Comparison of ENCODE assay signal across 12 mouse cellular contexts in the genomic region with DNA sequence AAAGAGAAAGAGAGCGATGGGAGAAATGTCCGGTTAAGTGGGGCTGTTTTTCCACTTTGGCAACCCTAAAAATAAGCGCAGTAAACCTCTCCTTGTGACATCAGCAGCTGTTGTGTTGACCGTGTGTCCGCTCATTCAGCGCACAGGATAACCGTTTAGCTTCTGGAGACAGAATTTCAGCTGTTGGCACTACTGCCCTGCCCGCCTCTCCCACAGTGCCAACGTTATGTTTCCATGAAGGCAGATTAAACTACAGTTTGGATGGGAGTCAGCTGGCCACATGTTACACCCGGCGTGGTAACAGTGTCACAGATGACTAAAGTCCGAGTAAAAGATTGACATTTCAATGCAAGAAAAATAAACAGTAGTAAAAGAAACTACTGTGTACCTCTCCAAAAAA. TPM values are rescaled to one million over a fixed set of nuclear protein-coding genes. Genes with fewer than 3 reads are reported as not detected.
DNase-seq lines count a peak whose midpoint lies in the region; ATAC-seq lines count a peak whose summit lies in the region.
"Had no signal": no experiment of that assay in that cellular context is flagged by ENCODE, and none has a peak within 500 bp of the region (broad histone marks: within the 10 kb centered on the region; RNA-seq: fewer than 3 reads in every experiment).

No protein-coding gene starts in this region.

- 53% methylated on average over 12 of the region's 12 CpGs for WGBS in intestine, embryonic 14.5 days
- 55% methylated on average over 12 of the region's 12 CpGs for WGBS in intestine, embryonic 16.5 days
- WGBS in heart, embryonic 16.5 days = 57% methylated on average over 12 of the region's 12 CpGs

- H3K27me3 ChIP-seq in intestine, embryonic 14.5 days (replicated peaks; ENCODE audit: control insufficient read depth, insufficient read depth, low read length) = no peaks in the 10 kb centered on the region
- H3K27me3 ChIP-seq in intestine, embryonic 16.5 days (replicated peaks; ENCODE audit: control insufficient read depth, insufficient read depth, low read length) = no peaks in the 10 kb centered on the region
- no peaks in the 10 kb centered on the region; the same call in 1 of the 2 replicates for H3K27me3 ChIP-seq in heart, embryonic 16.5 days (ENCODE audit: control insufficient read depth, insufficient read depth, low read length)

- no peak overlapping the region for H3K27ac ChIP-seq in intestine, embryonic 14.5 days (ENCODE audit: low read depth)
- no peak overlapping the region for H3K27ac ChIP-seq in intestine, embryonic 16.5 days (ENCODE audit: low read length)
- no peak overlapping the region for H3K27ac ChIP-seq in heart, embryonic 16.5 days (ENCODE audit: low read length)

- H3K4me2 ChIP-seq in intestine, embryonic 14.5 days (ENCODE audit: low read length) = peak overlapping the region; percentile 22
- no peak overlapping the region for H3K4me2 ChIP-seq in intestine, embryonic 16.5 days (ENCODE audit: low read depth, low read length)
- H3K4me2 ChIP-seq in heart, embryonic 16.5 days (ENCODE audit: low read depth, low read length) = peak overlapping the region; percentile 55

- no peak overlapping the region for H3K4me3 ChIP-seq in intestine, embryonic 14.5 days (ENCODE audit: low read depth, low read length)
- no peak overlapping the region for H3K4me3 ChIP-seq in intestine, embryonic 16.5 days (ENCODE audit: low read length)
- H3K4me3 ChIP-seq in heart, embryonic 16.5 days (ENCODE audit: low read length) = peak overlapping the region; percentile 22; the same call in 1 of the 2 replicates

- H3K9ac ChIP-seq in intestine, embryonic 14.5 days (ENCODE audit: low read length) = no peak overlapping the region
- H3K9ac ChIP-seq in intestine, embryonic 16.5 days (ENCODE audit: low read depth, low read length) = no peak overlapping the region
- H3K9ac ChIP-seq in heart, embryonic 16.5 days (ENCODE audit: low read length) = no peak overlapping the region
- H3K9ac ChIP-seq: liver, postnatal 0 days had no signal

- 0 out of 2 replicates have a peak, but pooled peaks cover 4% of the 10 kb centered on the region for H3K4me1 ChIP-seq in intestine, embryonic 14.5 days (replicated peaks; ENCODE audit: control insufficient read depth, insufficient read depth, low read length)
- no peaks in the 10 kb centered on the region for H3K4me1 ChIP-seq in intestine, embryonic 16.5 days (ENCODE audit: control insufficient read depth, insufficient read depth, low read length)
- peaks cover 8% of the 10 kb centered on the region for H3K4me1 ChIP-seq in heart, embryonic 16.5 days (ENCODE audit: control insufficient read depth, insufficient read depth, low read length)

- DNase-seq in intestine, embryonic 14.5 days (ENCODE audit: low spot score) = peak; percentile 50
- DNase-seq in 3T3-L1 (ENCODE audit: low read depth, low spot score) = peak; percentile 18
- DNase-seq in NIH3T3 (ENCODE audit: low read depth) = peak; percentile 23
- DNase-seq in left cerebral cortex, adult 18-20 months (ENCODE audit: low spot score in 2 of 2) = no peak
- DNase-seq in cerebellum, adult 9-10 months = no peak
- DNase-seq: layer of hippocampus, adult 9-11 months; liver, postnatal 0 days; spleen, adult 18-20 months had no signal

- no peaks in the 10 kb centered on the region for H3K9me3 ChIP-seq in intestine, embryonic 14.5 days (ENCODE audit: control insufficient read depth, low read length)
- H3K9me3 ChIP-seq in intestine, embryonic 16.5 days (ENCODE audit: control insufficient read depth, low read length) = no peaks in the 10 kb centered on the region
- no peaks in the 10 kb centered on the region for H3K9me3 ChIP-seq in heart, embryonic 16.5 days (replicated peaks; ENCODE audit: control insufficient read depth, low read length)

- H3K36me3 ChIP-seq in intestine, embryonic 14.5 days (ENCODE audit: control insufficient read depth, insufficient read depth, low read length) = no peaks in the 10 kb centered on the region
- H3K36me3 ChIP-seq in intestine, embryonic 16.5 days (ENCODE audit: control insufficient read depth, insufficient read depth, low read length) = no peaks in the 10 kb centered on the region
- no peaks in the 10 kb centered on the region for H3K36me3 ChIP-seq in heart, embryonic 16.5 days (ENCODE audit: control insufficient read depth, insufficient read depth)

- no peak for ATAC-seq in intestine, embryonic 14.5 days (replicated peaks; ENCODE audit: low FRiP score, low TSS enrichment, low read depth)
- ATAC-seq in intestine, embryonic 16.5 days = no peak; the same call in 1 of the 2 replicates
- no peak for ATAC-seq in heart, embryonic 16.5 days (replicated peaks; ENCODE audit: extremely low read depth, insufficient read depth, low FRiP score)
- no peak for ATAC-seq in granulocyte monocyte progenitor cell, adult 5-6 weeks (replicated peaks; ENCODE audit: poor library complexity, severe bottlenecking)
- ATAC-seq: liver, postnatal 0 days; Patski had no signal

RNA-seq across cellular contexts. Expression of a gene that starts 29.7 kb away (rescaled TPM):
- polyA plus RNA-seq in intestine, embryonic 14.5 days (2014; fragmentation: Nextera tagmentation; extraction: Ambion mirVana) = 24.7 and 26.3 TPM in 2 replicates
- 55.8 and 58.0 TPM in 2 replicates for polyA plus RNA-seq in intestine, embryonic 16.5 days (2015; fragmentation: Nextera tagmentation; extraction: Ambion mirVana)
- polyA plus RNA-seq in heart, embryonic 16.5 days (2015; fragmentation: Nextera tagmentation; extraction: Ambion mirVana) = 89.5 and 101 TPM in 2 replicates
- 30.8 and 32.4 TPM in 2 replicates for total RNA-seq in granulocyte monocyte progenitor cell, adult 5-6 weeks (2014; fragmentation: Nextera tagmentation)
- 57.2 and 58.4 TPM in 2 replicates for total RNA-seq in granulocyte monocyte progenitor cell, adult 5-6 weeks (2017)
- 10 to 100 TPM; 39.9 to 44.2 TPM for total RNA-seq in left cerebral cortex, adult 18-20 months (2021)

RNA-seq across cellular contexts. Expression of a gene that starts 45.0 kb away (rescaled TPM):
- not detected in 2 replicates for polyA plus RNA-seq in intestine, embryonic 14.5 days (2014; fragmentation: Nextera tagmentation; extraction: Ambion mirVana)
- polyA plus RNA-seq in intestine, embryonic 16.5 days (2015; fragmentation: Nextera tagmentation; extraction: Ambion mirVana) = not detected in 2 replicates
- not detected in 2 replicates for polyA plus RNA-seq in heart, embryonic 16.5 days (2015; fragmentation: Nextera tagmentation; extraction: Ambion mirVana)
- not detected in 2 replicates for total RNA-seq in granulocyte monocyte progenitor cell, adult 5-6 weeks (2014; fragmentation: Nextera tagmentation)
- not detected in 2 replicates for total RNA-seq in granulocyte monocyte progenitor cell, adult 5-6 weeks (2017)
- not detected for total RNA-seq in left cerebral cortex, adult 18-20 months (2021)

Comparison
In these comparisons a context has a peak if more than half of its experiments do, and no peak if none do; other contexts are left out.
1. DNase-seq: peak in intestine, embryonic 14.5 days (single experiment), 3T3-L1 (single experiment) and NIH3T3 (single experiment); none in left cerebral cortex, adult 18-20 months (0 of 2) and cerebellum, adult 9-10 months (single experiment).